Comparison of ENCODE assay signal across 8 mouse cellular contexts in genomic region chr8:120492193-120492880, GRCm38 (mm10).
DNase-seq lines count a peak whose midpoint lies in the region; ATAC-seq and TF ChIP-seq lines count a peak whose summit lies in the region.

No protein-coding gene starts in this region.

- WGBS in lung, embryonic 15.5 days, result 26% methylated on average over 14 of the region's 14 CpGs
- 24% methylated on average over 14 of the region's 14 CpGs for WGBS in lung, adult 2 months
- 30% methylated on average over 14 of the region's 14 CpGs for WGBS in hindbrain, embryonic 11.5 days
- WGBS in limb, embryonic 14.5 days, result 13% methylated on average over 14 of the region's 14 CpGs
- WGBS in stomach, embryonic 16.5 days, result 35% methylated on average over 14 of the region's 14 CpGs

- H3K27ac ChIP-seq in lung, embryonic 15.5 days, result no peak overlapping the region
- H3K27ac ChIP-seq in hindbrain, embryonic 11.5 days (ENCODE audit: low read depth, low read length), result no peak overlapping the region
- no peak overlapping the region for H3K27ac ChIP-seq in limb, embryonic 14.5 days (replicated peaks; ENCODE audit: low read depth, low read length)
- H3K27ac ChIP-seq in stomach, embryonic 16.5 days (ENCODE audit: low read length), result no peak overlapping the region

- no peak for TF ChIP-seq CTCF in lung, adult 2 months (IDR thresholded peaks at IDR 0.05; ENCODE audit: insufficient read depth, low read length)

- H3K4me3 ChIP-seq in lung, embryonic 15.5 days, result no peak overlapping the region
- H3K4me3 ChIP-seq in lung, adult 2 months (replicated peaks; ENCODE audit: extremely low read depth, low read depth, low read length), result no peak overlapping the region
- peak overlapping the region; percentile 91 for H3K4me3 ChIP-seq in hindbrain, embryonic 11.5 days (ENCODE audit: low read depth, low read length)
- H3K4me3 ChIP-seq in limb, embryonic 14.5 days (replicated peaks; ENCODE audit: low read length), result no peak overlapping the region
- no peak overlapping the region for H3K4me3 ChIP-seq in stomach, embryonic 16.5 days (replicated peaks; ENCODE audit: low read length)

- H3K27me3 ChIP-seq in lung, embryonic 15.5 days, result no peaks in the 10 kb centered on the region
- H3K27me3 ChIP-seq in hindbrain, embryonic 11.5 days (ENCODE audit: control insufficient read depth, insufficient read depth, low read length), result 0 out of 2 replicates have a peak, but pooled peaks cover 3% of the 10 kb centered on the region
- peaks cover 36% of the 10 kb centered on the region for H3K27me3 ChIP-seq in limb, embryonic 14.5 days (ENCODE audit: control insufficient read depth, insufficient read depth, low read length)
- no peaks in the 10 kb centered on the region for H3K27me3 ChIP-seq in stomach, embryonic 16.5 days (ENCODE audit: control insufficient read depth, insufficient read depth, low read length)

- no peaks in the 10 kb centered on the region for H3K36me3 ChIP-seq in lung, embryonic 15.5 days
- no peaks in the 10 kb centered on the region for H3K36me3 ChIP-seq in hindbrain, embryonic 11.5 days (ENCODE audit: control insufficient read depth, insufficient read depth, low read length)
- no peaks in the 10 kb centered on the region for H3K36me3 ChIP-seq in limb, embryonic 14.5 days (ENCODE audit: control insufficient read depth, insufficient read depth, low read length)
- H3K36me3 ChIP-seq in stomach, embryonic 16.5 days (ENCODE audit: control insufficient read depth, insufficient read depth, low read length), result no peaks in the 10 kb centered on the region

- DNase-seq in lung, adult 2 months, result no peak
- DNase-seq in hindbrain, embryonic 11.5 days (ENCODE audit: low spot score), result no peak
- no peak for DNase-seq in limb, embryonic 14.5 days (ENCODE audit: low spot score)
- no peak for DNase-seq in left cerebral cortex, adult 11 months (ENCODE audit: low spot score)
- DNase-seq in adrenal gland, postnatal 4 days (ENCODE audit: low spot score in 2 of 2), result no peak
- no peak for DNase-seq in layer of hippocampus, postnatal 25 days (ENCODE audit: extremely low spot score in 1 of 2, low spot score in 1 of 2)

- TF ChIP-seq POLR2A in lung, adult 2 months (IDR thresholded peaks at IDR 0.05; ENCODE audit: borderline replicate concordance, extremely low read depth, low read depth, low read length), result no peak
- no peak for TF ChIP-seq POLR2A in limb, embryonic 14.5 days (IDR thresholded peaks at IDR 0.05; ENCODE audit: borderline replicate concordance, extremely low read depth, insufficient read depth, insufficient read length)

- no peak overlapping the region for H3K9ac ChIP-seq in lung, embryonic 15.5 days
- H3K9ac ChIP-seq in hindbrain, embryonic 11.5 days (ENCODE audit: low read depth, low read length), result peak overlapping the region; percentile 38
- no peak overlapping the region for H3K9ac ChIP-seq in limb, embryonic 14.5 days (ENCODE audit: low read depth, low read length, severe bottlenecking)
- peak overlapping the region; percentile 52; the same call in 1 of the 2 replicates for H3K9ac ChIP-seq in stomach, embryonic 16.5 days (ENCODE audit: low read length)

- H3K4me2 ChIP-seq in lung, embryonic 15.5 days, result 0 out of 2 replicates have a peak overlapping the region, but pooled peaks have one; percentile 28
- peak overlapping the region; percentile 83 for H3K4me2 ChIP-seq in hindbrain, embryonic 11.5 days (replicated peaks; ENCODE audit: low read depth, low read length)
- H3K4me2 ChIP-seq in limb, embryonic 14.5 days (replicated peaks; ENCODE audit: low read depth, low read length, severe bottlenecking), result 0 out of 2 replicates have a peak overlapping the region, but pooled peaks have one; percentile 10
- 0 out of 2 replicates have a peak overlapping the region, but pooled peaks have one; percentile 16 for H3K4me2 ChIP-seq in stomach, embryonic 16.5 days (ENCODE audit: low read depth, low read length)

- peaks cover 74% of the 10 kb centered on the region for H3K4me1 ChIP-seq in lung, embryonic 15.5 days
- H3K4me1 ChIP-seq in lung, adult 2 months (ENCODE audit: control insufficient read depth, insufficient read depth, low read length), result peaks cover 50% of the 10 kb centered on the region
- peaks cover 33% of the 10 kb centered on the region for H3K4me1 ChIP-seq in hindbrain, embryonic 11.5 days (replicated peaks; ENCODE audit: control insufficient read depth, insufficient read depth, low read length)
- H3K4me1 ChIP-seq in limb, embryonic 14.5 days (ENCODE audit: control insufficient read depth, insufficient read depth, low read length), result peaks cover 64% of the 10 kb centered on the region
- peaks cover 65% of the 10 kb centered on the region for H3K4me1 ChIP-seq in stomach, embryonic 16.5 days (ENCODE audit: control insufficient read depth, insufficient read depth, low read length)

- no peak for ATAC-seq in lung, embryonic 15.5 days (ENCODE audit: borderline replicate concordance, extremely low read depth, low FRiP score, low TSS enrichment)
- no peak for ATAC-seq in hindbrain, embryonic 11.5 days (ENCODE audit: low FRiP score)
- ATAC-seq in limb, embryonic 14.5 days (ENCODE audit: low FRiP score, low read depth), result no peak
- no peak for ATAC-seq in stomach, embryonic 16.5 days (ENCODE audit: insufficient read depth, low FRiP score)

- no peaks in the 10 kb centered on the region for H3K9me3 ChIP-seq in lung, embryonic 15.5 days
- H3K9me3 ChIP-seq in hindbrain, embryonic 11.5 days (ENCODE audit: control insufficient read depth, low read length), result no peaks in the 10 kb centered on the region
- H3K9me3 ChIP-seq in limb, embryonic 14.5 days (ENCODE audit: control insufficient read depth, low read length), result no peaks in the 10 kb centered on the region
- H3K9me3 ChIP-seq in stomach, embryonic 16.5 days (replicated peaks; ENCODE audit: control insufficient read depth, low read length), result no peaks in the 10 kb centered on the region

Comparison
In these comparisons a context has a peak if more than half of its experiments do, and no peak if none do; other contexts are left out.
1. H3K4me2 ChIP-seq: peak in every context shown above with its lines; median percentile 83 in hindbrain, embryonic 11.5 days; 28 in lung, embryonic 15.5 days; 16 in stomach, embryonic 16.5 days; 10 in limb, embryonic 14.5 days.
2. H3K9ac ChIP-seq: peak in hindbrain, embryonic 11.5 days (single experiment) and stomach, embryonic 16.5 days (single experiment); none in lung, embryonic 15.5 days (single experiment) and limb, embryonic 14.5 days (single experiment).